Mouse (Mus musculus) megakaryocyte-erythroid progenitor cell, adult 5-6 weeks (primary cell): ENCODE data around the gene Mtrr. TPM values are rescaled to one million over a fixed set of nuclear protein-coding genes. Genes with fewer than 3 reads are reported as not detected.
"Not testable (repeated sequence)": the region's sequence is repeated elsewhere in the genome, so short reads cannot be mapped to it uniquely, and the experiment has no call there.

Source experiments
- ATAC-seq: replicated peaks from 2 replicates; pipeline ENCODE4 v1.8.0; 2016; ENCODE audit warnings: mild to moderate bottlenecking, inconsistent platforms; ENCODE audit not compliant: severe bottlenecking, poor library complexity, low FRiP score, low TSS enrichment
- total RNA-seq, 2 experiments: library from RNA; stranded (forward) in 1 of 2; stranded (reverse) in 1 of 2; fragments of 200-1000, 215-1000 nt in 1 of 2; fragments of >200 nt in 1 of 2; fragmentation: Nextera tagmentation in 1 of 2; gene quantifications; 2 replicates each; pipeline ENCODE4 v1.2.3; 2014 to 2017

Mtrr gene
- total RNA-seq, 2 experiments from 2014 or later: 25.6 to 31.3 TPM

- no peak for ATAC-seq
Measured at GRCm38 (mm10) chr13:68572247-68572646, 9.7 kb downstream of the Mtrr start.

- ATAC-seq: peak; percentile 88
Measured at GRCm38 (mm10) chr13:68569589-68570336, 12.2 kb downstream of the Mtrr start.

- ATAC-seq: no peak
Measured at GRCm38 (mm10) chr13:68568548-68568947, 13.4 kb downstream of the Mtrr start.

GRCm38 (mm10) chr13:68568110-68568509, 13.8 kb downstream of the Mtrr start:
- no peak for ATAC-seq

- ATAC-seq: not testable (repeated sequence)
Measured at GRCm38 (mm10) chr13:68553391-68553790, 28.6 kb downstream of the Mtrr start.

Other genes with a start within 250 kb of the Mtrr start
- 20.6 and 33.8 TPM in 2 replicates for gene Fastkd3, start 85 bp upstream of the Mtrr start, total RNA-seq (2014; fragmentation: Nextera tagmentation)
- gene Fastkd3, start 85 bp upstream of the Mtrr start, total RNA-seq (2017): 13.9 and 21.7 TPM in 2 replicates
- gene 1700001L19Rik, start 15.3 kb upstream of the Mtrr start, total RNA-seq (2014; fragmentation: Nextera tagmentation): not detected in 2 replicates
- not detected in 2 replicates for gene 1700001L19Rik, start 15.3 kb upstream of the Mtrr start, total RNA-seq (2017)